17 mouse cellular contexts compared by ENCODE assay signal in genomic region chr15:83434692-83435091, GRCm38 (mm10). TPM values are rescaled to one million over a fixed set of nuclear protein-coding genes. Genes with fewer than 3 reads are reported as not detected.
DNase-seq lines count a peak whose midpoint lies in the region; ATAC-seq and TF ChIP-seq lines count a peak whose summit lies in the region.
"Had no signal": no experiment of that assay in that cellular context is flagged by ENCODE, and none has a peak within 500 bp of the region (broad histone marks: within the 10 kb centered on the region; RNA-seq: fewer than 3 reads in every experiment).

No protein-coding gene starts in this region.

- ATAC-seq in heart, embryonic 15.5 days (replicated peaks; ENCODE audit: insufficient number of reproducible peaks, insufficient read depth, low FRiP score, low read depth): no peak
- no peak for ATAC-seq in lung, embryonic 14.5 days (ENCODE audit: insufficient read depth)
- ATAC-seq in stomach, embryonic 15.5 days (ENCODE audit: insufficient read depth, low FRiP score, low read depth): no peak
- no peak for ATAC-seq in intestine, embryonic 16.5 days
- ATAC-seq: forebrain, embryonic 13.5 days had no signal

- no peak overlapping the region for H3K4me3 ChIP-seq in heart, embryonic 15.5 days
- H3K4me3 ChIP-seq in lung, embryonic 14.5 days (ENCODE audit: low read depth, low read length): no peak overlapping the region
- H3K4me3 ChIP-seq in cortical plate, adult 2 months (ENCODE audit: insufficient read depth, low read length): no peak overlapping the region
- no peak overlapping the region for H3K4me3 ChIP-seq in stomach, embryonic 15.5 days (replicated peaks)
- no peak overlapping the region for H3K4me3 ChIP-seq in intestine, embryonic 16.5 days (ENCODE audit: low read length)
- H3K4me3 ChIP-seq: forebrain, embryonic 13.5 days; heart, embryonic 13.5 days; hindbrain, embryonic 12.5 days; midbrain, embryonic 12.5 days had no signal

- DNase-seq in heart, adult 11 months: no peak
- no peak for DNase-seq in lung, embryonic 14.5 days
- no peak for DNase-seq in lung, postnatal 36 days
- DNase-seq: adrenal gland, adult 8-10 months; cerebellum, adult 2 months; kidney, postnatal 4 days; layer of hippocampus, postnatal 36 days; right cerebral cortex, postnatal 25 days; thymus, adult 2 months had no signal

- 73% methylated on average over 4 of the region's 4 CpGs for WGBS in heart, embryonic 15.5 days
- 57% methylated on average over 4 of the region's 4 CpGs for WGBS in lung, embryonic 14.5 days
- 78% methylated on average over 4 of the region's 4 CpGs for WGBS in stomach, embryonic 15.5 days
- 73% methylated on average over 4 of the region's 4 CpGs for WGBS in intestine, embryonic 16.5 days

- no peak overlapping the region for H3K4me2 ChIP-seq in heart, embryonic 15.5 days
- H3K4me2 ChIP-seq in lung, embryonic 14.5 days: no peak overlapping the region
- no peak overlapping the region for H3K4me2 ChIP-seq in stomach, embryonic 15.5 days
- no peak overlapping the region for H3K4me2 ChIP-seq in intestine, embryonic 16.5 days (ENCODE audit: low read depth, low read length)
- H3K4me2 ChIP-seq: forebrain, embryonic 13.5 days; heart, embryonic 13.5 days; hindbrain, embryonic 12.5 days; midbrain, embryonic 12.5 days had no signal

- peaks cover 58% of the 10 kb centered on the region for H3K4me1 ChIP-seq in heart, embryonic 15.5 days (replicated peaks)
- peaks cover 15% of the 10 kb centered on the region for H3K4me1 ChIP-seq in lung, embryonic 14.5 days (ENCODE audit: insufficient read depth)
- peaks cover 15% of the 10 kb centered on the region for H3K4me1 ChIP-seq in cortical plate, adult 2 months (ENCODE audit: control insufficient read depth, insufficient read depth, low read length)
- peaks cover 32% of the 10 kb centered on the region for H3K4me1 ChIP-seq in stomach, embryonic 15.5 days
- peaks cover 24% of the 10 kb centered on the region for H3K4me1 ChIP-seq in intestine, embryonic 16.5 days (ENCODE audit: control insufficient read depth, insufficient read depth, low read length)

- 0 out of 2 replicates have a peak overlapping the region, but pooled peaks have one; percentile 37 for H3K27ac ChIP-seq in heart, embryonic 15.5 days
- H3K27ac ChIP-seq in lung, embryonic 14.5 days (ENCODE audit: low read depth): peak overlapping the region; percentile 30; the same call in 1 of the 2 replicates
- peak overlapping the region; percentile 6; the same call in 1 of the 2 replicates for H3K27ac ChIP-seq in cortical plate, adult 2 months (ENCODE audit: insufficient read depth, low read length)
- 0 out of 2 replicates have a peak overlapping the region, but pooled peaks have one; percentile 21 for H3K27ac ChIP-seq in stomach, embryonic 15.5 days
- H3K27ac ChIP-seq in intestine, embryonic 16.5 days (ENCODE audit: low read length): no peak overlapping the region
- H3K27ac ChIP-seq: forebrain, embryonic 13.5 days; hindbrain, embryonic 12.5 days; midbrain, embryonic 12.5 days had no signal

- no peak overlapping the region for H3K9ac ChIP-seq in heart, embryonic 15.5 days
- H3K9ac ChIP-seq in lung, embryonic 14.5 days: no peak overlapping the region
- no peak overlapping the region for H3K9ac ChIP-seq in stomach, embryonic 15.5 days
- H3K9ac ChIP-seq in intestine, embryonic 16.5 days (ENCODE audit: low read depth, low read length): no peak overlapping the region
- H3K9ac ChIP-seq: forebrain, embryonic 13.5 days; heart, embryonic 13.5 days; hindbrain, embryonic 12.5 days; midbrain, embryonic 12.5 days had no signal

- H3K36me3 ChIP-seq in heart, embryonic 15.5 days: no peaks in the 10 kb centered on the region
- no peaks in the 10 kb centered on the region for H3K36me3 ChIP-seq in lung, embryonic 14.5 days (ENCODE audit: insufficient read depth)
- H3K36me3 ChIP-seq in stomach, embryonic 15.5 days: no peaks in the 10 kb centered on the region
- no peaks in the 10 kb centered on the region for H3K36me3 ChIP-seq in intestine, embryonic 16.5 days (ENCODE audit: control insufficient read depth, insufficient read depth, low read length)
- H3K36me3 ChIP-seq: heart, embryonic 13.5 days; hindbrain, embryonic 12.5 days; midbrain, embryonic 12.5 days had no signal

- H3K27me3 ChIP-seq in heart, embryonic 15.5 days: no peaks in the 10 kb centered on the region
- no peaks in the 10 kb centered on the region for H3K27me3 ChIP-seq in lung, embryonic 14.5 days (ENCODE audit: insufficient read depth, low read length)
- H3K27me3 ChIP-seq in stomach, embryonic 15.5 days (replicated peaks): no peaks in the 10 kb centered on the region
- no peaks in the 10 kb centered on the region for H3K27me3 ChIP-seq in intestine, embryonic 16.5 days (replicated peaks; ENCODE audit: control insufficient read depth, insufficient read depth, low read length)
- H3K27me3 ChIP-seq: forebrain, embryonic 13.5 days; heart, embryonic 13.5 days; hindbrain, embryonic 12.5 days; midbrain, embryonic 12.5 days had no signal

- no peaks in the 10 kb centered on the region for H3K9me3 ChIP-seq in heart, embryonic 15.5 days (replicated peaks)
- no peaks in the 10 kb centered on the region for H3K9me3 ChIP-seq in lung, embryonic 14.5 days (ENCODE audit: low read depth, low read length)
- H3K9me3 ChIP-seq in stomach, embryonic 15.5 days: no peaks in the 10 kb centered on the region
- H3K9me3 ChIP-seq in intestine, embryonic 16.5 days (ENCODE audit: control insufficient read depth, low read length): no peaks in the 10 kb centered on the region
- H3K9me3 ChIP-seq: forebrain, embryonic 13.5 days; heart, embryonic 13.5 days; hindbrain, embryonic 12.5 days; midbrain, embryonic 12.5 days had no signal

- no peak for TF ChIP-seq CTCF in lung, embryonic 14.5 days (IDR thresholded peaks at IDR 0.05; ENCODE audit: low read depth)
- no peak for TF ChIP-seq CTCF in cortical plate, adult 2 months (IDR thresholded peaks at IDR 0.05; ENCODE audit: extremely low read depth, insufficient read depth, low read length)

- TF ChIP-seq POLR2A in cortical plate, adult 2 months (IDR thresholded peaks at IDR 0.05; ENCODE audit: extremely low read depth, insufficient read depth, low read length): no peak

RNA-seq across cellular contexts. Expression of gene Pacsin2, which starts 29.7 kb away (rescaled TPM):
- 59.3 and 75.3 TPM in 2 replicates for polyA plus RNA-seq in heart, embryonic 15.5 days (2015; fragmentation: Nextera tagmentation; extraction: Ambion mirVana)
- polyA plus RNA-seq in lung, embryonic 14.5 days (2014; fragmentation: Nextera tagmentation; extraction: Ambion mirVana): 62.3 and 63.8 TPM in 2 replicates
- 84.4 and 87.8 TPM in 2 replicates for polyA plus RNA-seq in cortical plate, adult 2 months (2012; rRNA removed)
- 64.0 and 69.1 TPM in 2 replicates for polyA plus RNA-seq in stomach, embryonic 15.5 days (2015; fragmentation: Nextera tagmentation; extraction: Ambion mirVana)
- 76.4 and 81.6 TPM in 2 replicates for polyA plus RNA-seq in intestine, embryonic 16.5 days (2015; fragmentation: Nextera tagmentation; extraction: Ambion mirVana)
